Mouse (Mus musculus): ENCODE results near the gene Piezo1.

DNA sequence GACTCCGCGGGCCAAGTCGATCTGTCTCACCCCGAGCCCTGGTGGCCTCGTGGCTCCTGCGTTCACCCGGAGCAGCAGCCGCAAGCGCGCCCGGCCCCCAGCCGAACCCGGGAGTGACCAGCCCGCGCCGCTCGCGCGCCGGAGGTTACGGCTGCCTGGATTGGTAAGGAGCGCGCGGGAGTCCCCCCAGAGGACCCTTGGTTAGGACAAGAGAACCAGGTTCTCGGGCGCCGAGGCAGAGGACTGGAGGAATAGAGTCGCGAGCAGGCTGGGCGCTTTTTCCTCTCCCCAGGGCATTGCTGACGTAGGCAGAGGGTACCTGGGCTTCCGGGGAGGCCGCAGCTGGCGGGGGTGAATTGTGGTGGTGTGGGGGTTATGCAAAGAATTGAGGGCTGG, 17.0 kb upstream of the Piezo1 start:
- TF ChIP-seq POLR2A (IDR thresholded peaks at IDR 0.05; ENCODE audit: extremely low read depth, insufficient read depth, low read length) (no peak), CTCF (IDR thresholded peaks at IDR 0.05; ENCODE audit: low read depth, low read length) (no peak)
